Mouse (Mus musculus) G1E (cell line): ENCODE data around the gene Pkig. TPM values are rescaled to one million over a fixed set of nuclear protein-coding genes. Genes with fewer than 3 reads are reported as not detected.

ENCODE experiments used
- ATAC-seq: 2 replicates; pipeline ENCODE4 v1.8.0; 2016; ENCODE audit warnings: mild to moderate bottlenecking; ENCODE audit not compliant: insufficient number of reproducible peaks, poor library complexity, low FRiP score, severe bottlenecking; ENCODE audit errors: extremely low read depth
- DNase-seq: peaks from one replicate; pipeline ENCODE4 v3.0.0; 2012; ENCODE audit warnings: low spot score
- H3K27me3 ChIP-seq: 2 replicates; pipeline ENCODE4 v1.6.1; 2012; ENCODE audit warnings: mild to moderate bottlenecking, low read length, inconsistent platforms; ENCODE audit not compliant: insufficient read depth
- H3K36me3 ChIP-seq: replicated peaks from 2 replicates; pipeline ENCODE3; 2012; ENCODE audit warnings: mild to moderate bottlenecking, inconsistent platforms
- H3K4me1 ChIP-seq: 2 replicates; pipeline ENCODE4 v1.6.1; 2012; ENCODE audit warnings: low read depth, low read length, inconsistent platforms, mixed read lengths; ENCODE audit not compliant: insufficient read depth
- H3K4me3 ChIP-seq: 2 replicates; pipeline ENCODE4 v1.5.1; 2012; ENCODE audit warnings: low read depth, mild to moderate bottlenecking, inconsistent platforms, low read length, moderate library complexity, mixed read lengths
- H3K9me3 ChIP-seq: replicated peaks from 2 replicates; pipeline ENCODE4 v1.6.1; 2012; ENCODE audit warnings: inconsistent platforms
- CTCF ChIP-seq: IDR thresholded peaks from 2 replicates; pipeline ENCODE4 v1.5.1; 2012; ENCODE audit warnings: low read depth, low read length, inconsistent platforms, mixed read lengths
- GATA1 ChIP-seq: IDR thresholded peaks from 2 replicates; pipeline ENCODE4 v1.6.1; 2012; ENCODE audit warnings: borderline replicate concordance, low read length, inconsistent platforms, mixed read lengths
- GATA2 ChIP-seq: IDR thresholded peaks from 2 replicates; pipeline ENCODE4 v1.6.1; 2012; ENCODE audit warnings: low read depth, low read length, inconsistent platforms, borderline replicate concordance
- POLR2AphosphoS5 ChIP-seq: IDR thresholded peaks from 2 replicates; pipeline ENCODE4 v1.6.1; 2012; ENCODE audit warnings: low read depth, low read length, inconsistent platforms; ENCODE audit not compliant: insufficient replicate concordance
- TAL1 ChIP-seq: conservative IDR thresholded peaks from 2 replicates; pipeline ENCODE4 v1.6.1; 2012; ENCODE audit warnings: low read depth, low read length, inconsistent platforms, mixed read lengths
- polyA plus RNA-seq: library from polyadenylated mRNA; stranded (reverse); fragments of >175 nt; gene quantifications from 2 replicates; pipeline ENCODE4 v1.2.3, GENCODE M21; 2012
- total RNA-seq, 2 experiments: library from RNA; stranded (forward) in 1 of 2; stranded (reverse) in 1 of 2; fragments of 200-1000 nt in 1 of 2; fragments of >200 nt in 1 of 2; fragmentation: Nextera tagmentation in 1 of 2; gene quantifications; 2 replicates each; pipeline ENCODE4 v1.2.3; 2014 to 2017

The Pkig gene
- total and polyA plus RNA-seq, 3 experiments: 28.8 to 166 (median 47.9) TPM

DNA sequence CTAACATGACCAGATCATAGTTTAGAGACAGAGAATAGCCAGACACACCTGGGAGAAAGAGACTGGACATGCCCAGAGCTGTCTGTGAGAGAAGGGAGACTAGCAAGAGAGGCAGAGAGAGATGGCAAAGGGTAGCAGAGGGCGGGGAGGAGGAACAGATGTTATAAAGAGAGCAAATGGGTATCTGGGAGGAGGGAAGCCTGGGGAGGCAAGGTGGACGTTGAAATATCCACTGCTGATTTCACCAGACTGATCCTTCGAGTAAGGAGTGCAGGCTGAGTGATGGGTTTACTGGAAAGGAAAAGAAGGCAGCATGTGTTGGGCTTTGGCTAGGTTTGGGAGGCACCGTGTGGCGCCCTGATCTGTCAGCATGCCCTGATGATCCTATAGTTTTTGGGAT lies 16.2 kb downstream of the Pkig start:
- H3K36me3 ChIP-seq: peaks cover 37% of the 10 kb centered on the region
- no peak overlapping the region for H3K4me3 ChIP-seq
- ATAC-seq (no peak), DNase-seq (no peak)
- H3K4me1 ChIP-seq: peaks cover 19% of the 10 kb centered on the region
- H3K9me3 ChIP-seq: no peaks in the 10 kb centered on the region
- H3K27me3 ChIP-seq: no peaks in the 10 kb centered on the region
- TF ChIP-seq GATA2: no peak
- no peak for TF ChIP-seq GATA1
- no peak for TF ChIP-seq CTCF
- TF ChIP-seq TAL1: no peak

GRCm38 (mm10) chr2:163675144-163675619 lies 17.0 kb downstream of the Pkig start:
- Histone ChIP-seq H3K36me3 (peaks cover 37% of the 10 kb centered on the region), H3K27me3 (no peaks in the 10 kb centered on the region), H3K4me3 (no peak overlapping the region), H3K4me1 (peaks cover 19% of the 10 kb centered on the region), H3K9me3 (no peaks in the 10 kb centered on the region)
- DNase-seq: no peak
- TF ChIP-seq TAL1 (no peak), POLR2AphosphoS5 (no peak), GATA2 (no peak), CTCF (no peak)
- ATAC-seq: no peak

DNA sequence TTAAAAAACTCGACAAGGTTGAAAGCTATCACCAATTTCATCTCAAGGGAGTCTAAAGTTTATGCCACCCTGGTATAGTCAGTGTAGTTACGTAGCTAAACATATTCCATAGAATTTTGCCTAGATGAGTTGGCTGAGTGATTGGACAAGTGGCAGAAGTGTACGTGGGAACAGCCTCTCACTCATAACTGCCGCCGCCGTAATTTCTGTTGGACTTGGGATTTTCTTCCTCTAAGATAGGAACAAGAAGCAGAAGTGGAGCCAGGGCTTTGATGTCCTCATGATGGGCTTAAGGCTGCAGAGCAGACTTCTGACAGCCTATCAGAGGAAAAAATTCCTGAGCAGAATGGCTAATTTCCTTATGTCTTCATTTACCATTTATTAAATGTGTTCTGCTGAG lies 17.5 kb downstream of the Pkig start:
- no peaks in the 10 kb centered on the region for H3K27me3 ChIP-seq
- DNase-seq: no peak
- no peaks in the 10 kb centered on the region for H3K9me3 ChIP-seq
- ATAC-seq: no peak
- TF ChIP-seq POLR2AphosphoS5 (no peak), CTCF (no peak), GATA2 (no peak)
- H3K36me3 ChIP-seq: peaks cover 37% of the 10 kb centered on the region
- H3K4me1 ChIP-seq: peaks cover 19% of the 10 kb centered on the region
- H3K4me3 ChIP-seq: no peak overlapping the region

DNA sequence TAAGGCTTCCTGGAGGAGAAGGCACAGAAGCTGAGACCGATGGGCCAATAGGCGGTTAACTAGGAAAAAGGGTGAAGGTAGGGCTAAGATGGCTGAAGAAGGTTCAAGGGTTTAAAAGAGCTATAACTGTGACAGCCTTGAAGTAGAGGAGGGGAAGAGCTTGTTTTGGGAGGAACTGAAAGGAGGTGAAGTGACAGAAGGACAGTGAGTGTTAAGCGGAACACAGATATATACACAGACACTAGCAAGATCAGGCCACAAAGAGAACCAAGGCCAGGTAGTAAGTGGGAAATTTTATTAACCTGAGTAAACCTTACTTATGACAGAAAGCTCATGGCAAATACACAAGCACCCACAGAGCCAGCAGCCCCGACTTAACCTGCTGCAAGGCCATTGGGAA lies 18.1 kb downstream of the Pkig start:
- ATAC-seq: no peak

GRCm38 (mm10) chr2:163676745-163677144 lies 18.6 kb downstream of the Pkig start:
- H3K36me3 ChIP-seq: peaks cover 37% of the 10 kb centered on the region
- no peak overlapping the region for H3K4me3 ChIP-seq
- ATAC-seq (no peak), DNase-seq (no peak)
- peaks cover 19% of the 10 kb centered on the region for H3K4me1 ChIP-seq
- no peaks in the 10 kb centered on the region for H3K9me3 ChIP-seq
- H3K27me3 ChIP-seq: no peaks in the 10 kb centered on the region
- no peak for TF ChIP-seq POLR2AphosphoS5
- no peak for TF ChIP-seq GATA2
- TF ChIP-seq CTCF: no peak
- no peak for TF ChIP-seq TAL1
- no peak for TF ChIP-seq GATA1

More for the DNA sequence above, 18.1 kb downstream of the Pkig start:
- no peak for DNase-seq
- Histone ChIP-seq H3K4me3 (no peak overlapping the region), H3K4me1 (peaks cover 19% of the 10 kb centered on the region), H3K9me3 (no peaks in the 10 kb centered on the region), H3K27me3 (no peaks in the 10 kb centered on the region), H3K36me3 (peaks cover 40% of the 10 kb centered on the region)
- TF ChIP-seq GATA1 (no peak), TAL1 (no peak), POLR2AphosphoS5 (no peak), GATA2 (no peak), CTCF (no peak)

DNA sequence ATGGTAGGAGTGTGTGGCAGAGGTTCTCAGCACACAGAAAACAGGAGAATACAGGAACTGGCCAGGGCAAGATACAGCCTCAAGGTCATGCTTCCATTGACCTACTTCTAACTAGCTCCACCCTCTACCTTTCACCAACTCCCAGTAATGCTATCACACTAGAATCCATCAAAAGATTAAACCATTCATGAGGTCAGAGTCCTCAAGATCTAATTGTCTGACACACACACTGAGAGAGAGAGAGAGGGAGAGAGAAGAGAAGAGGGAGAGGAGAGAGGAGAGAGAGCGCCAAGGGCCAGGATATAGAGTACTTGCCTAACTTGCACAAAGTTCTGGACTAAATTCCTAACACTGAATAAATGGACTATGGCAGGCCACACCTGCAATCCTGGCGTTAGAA lies 24.2 kb downstream of the Pkig start:
- Histone ChIP-seq H3K4me1 (peaks cover 20% of the 10 kb centered on the region), H3K36me3 (peaks cover 24% of the 10 kb centered on the region)
- ATAC-seq: no peak

GRCm38 (mm10) chr2:163685287-163685686 lies 27.1 kb downstream of the Pkig start:
- H3K36me3 ChIP-seq: peaks cover 17% of the 10 kb centered on the region
- ATAC-seq (no peak), DNase-seq (no peak)
- TF ChIP-seq POLR2AphosphoS5: no peak
- no peak for TF ChIP-seq GATA2
- no peak for TF ChIP-seq CTCF
- no peaks in the 10 kb centered on the region for H3K27me3 ChIP-seq
- peaks cover 28% of the 10 kb centered on the region for H3K4me1 ChIP-seq
- H3K9me3 ChIP-seq: no peaks in the 10 kb centered on the region
- H3K4me3 ChIP-seq: no peak overlapping the region

More for the DNA sequence above, 24.2 kb downstream of the Pkig start:
- TF ChIP-seq GATA2 (no peak), CTCF (no peak), POLR2AphosphoS5 (no peak), GATA1 (no peak), TAL1 (no peak)
- Histone ChIP-seq H3K9me3 (no peaks in the 10 kb centered on the region), H3K27me3 (no peaks in the 10 kb centered on the region), H3K4me3 (no peak overlapping the region)
- DNase-seq: no peak
